Mouse (Mus musculus) embryonic fibroblast, embryonic 13.5 days (primary cell): ENCODE results near the gene Fam57b. TPM values are rescaled to one million over a fixed set of nuclear protein-coding genes. Genes with fewer than 3 reads are reported as not detected.
A peak's percentile ranks its signal among the peaks of the same experiment; 100 is the strongest.

Experiments
- H3K27ac ChIP-seq: 2 replicates; pipeline ENCODE4 v1.5.1; 2012; ENCODE audit warnings: low read length, control low read depth, inconsistent platforms; ENCODE audit not compliant: insufficient read depth
- H3K4me1 ChIP-seq: 2 replicates; pipeline ENCODE4 v1.6.1; 2011; ENCODE audit warnings: low read length; ENCODE audit not compliant: control insufficient read depth, insufficient read depth
- H3K4me3 ChIP-seq: 2 replicates; pipeline ENCODE4 v1.5.1; 2011; ENCODE audit warnings: mild to moderate bottlenecking, control low read depth, low read length; ENCODE audit not compliant: insufficient read depth
- CTCF ChIP-seq: IDR thresholded peaks from 2 replicates; pipeline ENCODE4 v1.5.1; 2011; ENCODE audit warnings: mild to moderate bottlenecking, control low read depth, low read length, moderate library complexity, borderline replicate concordance; ENCODE audit not compliant: insufficient read depth
- POLR2A ChIP-seq: IDR thresholded peaks from 2 replicates; pipeline ENCODE4 v1.6.1; 2011; ENCODE audit warnings: low read depth, mild to moderate bottlenecking, control low read depth, low read length, moderate library complexity
- polyA plus RNA-seq: library from polyadenylated mRNA; stranded (reverse); fragments of >200 nt; gene quantifications from 2 replicates; pipeline ENCODE4 v1.2.4, GENCODE M21; 2011; ENCODE audit warnings: low read depth; ENCODE audit not compliant: missing spikeins, insufficient read length

Gene Fam57b
- polyA plus RNA-seq = 0.37 and 1.2 TPM in 2 replicates

- Histone ChIP-seq H3K4me1 (peaks cover 2% of the 10 kb centered on the region), H3K27ac (peak within 1 kb of the TSS; percentile 88), H3K4me3 (peak within 1 kb of the TSS; percentile 71)
- peak; percentile 53 for TF ChIP-seq POLR2A
- no peak for TF ChIP-seq CTCF
Measured at GRCm38 (mm10) chr7:126797411-126798126, at the start of gene Fam57b. TSS of gene Fam57b (plus strand) at chr7:126797668.

- TF ChIP-seq POLR2A (no peak), CTCF (no peak)
- no peak overlapping the region for H3K27ac ChIP-seq
Measured at GRCm38 (mm10) chr7:126748824-126749223, 48.6 kb upstream of the Fam57b start.

GRCm38 (mm10) chr7:126749582-126750343, 47.7 kb upstream of the Fam57b start:
- TF ChIP-seq CTCF (no peak), POLR2A (no peak)
- Histone ChIP-seq H3K4me1 (no peaks in the 10 kb centered on the region), H3K4me3 (no peak overlapping the region), H3K27ac (no peak overlapping the region)

More at GRCm38 (mm10) chr7:126748824-126749223, 48.6 kb upstream of the Fam57b start:
- Histone ChIP-seq H3K4me3 (no peak overlapping the region), H3K4me1 (no peaks in the 10 kb centered on the region)

GRCm38 (mm10) chr7:126754866-126755265, 42.6 kb upstream of the Fam57b start:
- H3K27ac ChIP-seq = no peak overlapping the region
- TF ChIP-seq CTCF (peak; percentile 57; the same call in 1 of the 2 replicates), POLR2A (no peak)
- H3K4me1 ChIP-seq = no peaks in the 10 kb centered on the region
- H3K4me3 ChIP-seq = no peak overlapping the region

- H3K27ac ChIP-seq = no peak overlapping the region
- TF ChIP-seq CTCF (no peak), POLR2A (no peak)
- peaks cover 3% of the 10 kb centered on the region; the same call in 1 of the 2 replicates for H3K4me1 ChIP-seq
- H3K4me3 ChIP-seq = no peak overlapping the region
Measured at GRCm38 (mm10) chr7:126758539-126758938, 38.9 kb upstream of the Fam57b start.

- Histone ChIP-seq H3K4me3 (peak within 1 kb of the TSS; percentile 88), H3K4me1 (peaks cover 3% of the 10 kb centered on the region; the same call in 1 of the 2 replicates), H3K27ac (peak within 1 kb of the TSS; percentile 38)
- TF ChIP-seq POLR2A = no peak; the same call in 1 of the 2 replicates
- TF ChIP-seq CTCF = peak; percentile 67; the same call in 1 of the 2 replicates
Measured at GRCm38 (mm10) chr7:126759050-126759671, 38.3 kb upstream of the Fam57b start, which contains the start of gene Mapk3. TSS of gene Mapk3 (plus strand) at chr7:126759601.

GRCm38 (mm10) chr7:126759672-126760390, 37.6 kb upstream of the Fam57b start:
- peak overlapping the region; percentile 38 for H3K27ac ChIP-seq
- peak overlapping the region; percentile 88 for H3K4me3 ChIP-seq
- peaks cover 3% of the 10 kb centered on the region; the same call in 1 of the 2 replicates for H3K4me1 ChIP-seq
- TF ChIP-seq CTCF = no peak
- TF ChIP-seq POLR2A = peak; percentile 45; the same call in 1 of the 2 replicates

- peak overlapping the region; percentile 88 for H3K4me3 ChIP-seq
- TF ChIP-seq POLR2A = peak; percentile 49
- TF ChIP-seq CTCF = no peak
- H3K4me1 ChIP-seq = peaks cover 3% of the 10 kb centered on the region; the same call in 1 of the 2 replicates
- peak overlapping the region; percentile 38 for H3K27ac ChIP-seq
Measured at GRCm38 (mm10) chr7:126760391-126760802, 37.1 kb upstream of the Fam57b start.

GRCm38 (mm10) chr7:126760956-126761355, 36.5 kb upstream of the Fam57b start:
- Histone ChIP-seq H3K4me3 (no peak overlapping the region), H3K27ac (no peak overlapping the region), H3K4me1 (peaks cover 3% of the 10 kb centered on the region; the same call in 1 of the 2 replicates)
- no peak for TF ChIP-seq POLR2A
- TF ChIP-seq CTCF = no peak
